Mouse (Mus musculus): ENCODE results near the gene Gm9376. TPM values are rescaled to one million over a fixed set of nuclear protein-coding genes. Genes with fewer than 3 reads are reported as not detected.

The Gm9376 gene
- polyA plus RNA-seq (2014; fragmentation: Illumina TruSeq; extraction: RNeasy Lipid Tissue Mini Kit (QIAGEN cat#74804); ENCODE audit: low replicate concordance), result not detected

GRCm38 (mm10) chr14:118266660-118267059, at the start of gene Gm9376:
Gene Gm9376 (plus strand): TSS chr14:118266960.

GRCm38 (mm10) chr14:118236886-118237289, 29.9 kb upstream of the Gm9376 start, which contains the start of gene Sox21:
Gene Sox21 (minus strand): TSS chr14:118237030.

Other genes starting within 250 kb of the Gm9376 start
- gene Dct, start 214.7 kb upstream of the Gm9376 start, polyA plus RNA-seq (2014; fragmentation: Illumina TruSeq; extraction: RNeasy Lipid Tissue Mini Kit (QIAGEN cat#74804); ENCODE audit: low replicate concordance), result 0.59 TPM
- 35.9 TPM for gene Tgds, start 134.2 kb upstream of the Gm9376 start, polyA plus RNA-seq (2014; fragmentation: Illumina TruSeq; extraction: RNeasy Lipid Tissue Mini Kit (QIAGEN cat#74804); ENCODE audit: low replicate concordance)
- gene Gpr180, start 129.8 kb upstream of the Gm9376 start, polyA plus RNA-seq (2014; fragmentation: Illumina TruSeq; extraction: RNeasy Lipid Tissue Mini Kit (QIAGEN cat#74804); ENCODE audit: low replicate concordance), result 1.9 TPM
- not detected for gene Sox21, start 29.9 kb upstream of the Gm9376 start, polyA plus RNA-seq (2014; fragmentation: Illumina TruSeq; extraction: RNeasy Lipid Tissue Mini Kit (QIAGEN cat#74804); ENCODE audit: low replicate concordance)

Measured in small intestine, adult 10 weeks (tissue).